Mouse (Mus musculus): ENCODE data around the gene Gm21983.

The Gm21983 gene

GRCm38 (mm10) chr7:27170981-27171380 lies 9.9 kb downstream of the Gm21983 start:
- no peak for TF ChIP-seq GATA4 (IDR thresholded peaks at IDR 0.05; ENCODE audit: insufficient replicate concordance, low read length)

- no peak for TF ChIP-seq GATA4 (IDR thresholded peaks at IDR 0.05; ENCODE audit: insufficient replicate concordance, low read length)
These were observed 12.5 kb downstream of the Gm21983 start for GRCm38 (mm10) chr7:27168371-27168770.

GRCm38 (mm10) chr7:27167475-27168094 lies 13.3 kb downstream of the Gm21983 start:
- TF ChIP-seq GATA4 (IDR thresholded peaks at IDR 0.05; ENCODE audit: insufficient replicate concordance, low read length) = no peak

GRCm38 (mm10) chr7:27166614-27167474 lies 14.0 kb downstream of the Gm21983 start, which contains the start of gene Egln2:
Egln2 (minus strand) TSS chr7:27166802.
- no peak for TF ChIP-seq GATA4 (IDR thresholded peaks at IDR 0.05; ENCODE audit: insufficient replicate concordance, low read length)

- TF ChIP-seq GATA4 (IDR thresholded peaks at IDR 0.05; ENCODE audit: insufficient replicate concordance, low read length) = no peak; the same call in 1 of the 2 replicates
These were observed 14.7 kb downstream of the Gm21983 start for GRCm38 (mm10) chr7:27166229-27166613.

- TF ChIP-seq GATA4 (IDR thresholded peaks at IDR 0.05; ENCODE audit: insufficient replicate concordance, low read length) = no peak
These were observed 15.2 kb downstream of the Gm21983 start for GRCm38 (mm10) chr7:27165696-27166095.

GRCm38 (mm10) chr7:27165007-27165655 lies 15.8 kb downstream of the Gm21983 start:
- no peak for TF ChIP-seq GATA4 (IDR thresholded peaks at IDR 0.05; ENCODE audit: insufficient replicate concordance, low read length)

GRCm38 (mm10) chr7:27164112-27164947 lies 16.6 kb downstream of the Gm21983 start:
- TF ChIP-seq GATA4 (IDR thresholded peaks at IDR 0.05; ENCODE audit: insufficient replicate concordance, low read length) = no peak

GRCm38 (mm10) chr7:27163450-27163805 lies 17.5 kb downstream of the Gm21983 start:
- no peak for TF ChIP-seq GATA4 (IDR thresholded peaks at IDR 0.05; ENCODE audit: insufficient replicate concordance, low read length)

GRCm38 (mm10) chr7:27162780-27163449 lies 18.0 kb downstream of the Gm21983 start:
- no peak for TF ChIP-seq GATA4 (IDR thresholded peaks at IDR 0.05; ENCODE audit: insufficient replicate concordance, low read length)

- no peak for TF ChIP-seq GATA4 (IDR thresholded peaks at IDR 0.05; ENCODE audit: insufficient replicate concordance, low read length)
These were observed 19.1 kb downstream of the Gm21983 start for GRCm38 (mm10) chr7:27161744-27162143.

GRCm38 (mm10) chr7:27160921-27161320 lies 20.0 kb downstream of the Gm21983 start:
- no peak for TF ChIP-seq GATA4 (IDR thresholded peaks at IDR 0.05; ENCODE audit: insufficient replicate concordance, low read length)

- TF ChIP-seq GATA4 (IDR thresholded peaks at IDR 0.05; ENCODE audit: insufficient replicate concordance, low read length) = no peak
These were observed 21.0 kb downstream of the Gm21983 start for GRCm38 (mm10) chr7:27159882-27160281.

- no peak for TF ChIP-seq GATA4 (IDR thresholded peaks at IDR 0.05; ENCODE audit: insufficient replicate concordance, low read length)
These were observed 21.6 kb downstream of the Gm21983 start for GRCm38 (mm10) chr7:27159256-27159655.
